Mouse (Mus musculus) C2C12 (cell line): ENCODE measurements at regions not wholly inside any gene's neighbourhood (a gene's known extent, or its start where the extent isn't known, plus 50 kb on each side); places are given as distances from the start of the nearest gene placed in this dataset.

ENCODE experiments used
- CEBPB ChIP-seq: IDR thresholded peaks from one replicate; pipeline ENCODE4 v1.6.1; 2011; ENCODE audit warnings: low read depth, mild to moderate bottlenecking, control low read depth, moderate library complexity
- CTCF ChIP-seq: IDR thresholded peaks from one replicate; pipeline ENCODE4 v1.5.1; 2011; ENCODE audit not compliant: control insufficient read depth, insufficient read depth, insufficient read length
- FOSL1 ChIP-seq: IDR thresholded peaks from one replicate; pipeline ENCODE4 v1.8.0; 2011; ENCODE audit warnings: mild to moderate bottlenecking, low read length; ENCODE audit not compliant: poor library complexity, insufficient read depth, severe bottlenecking
- MYOD1 ChIP-seq: IDR thresholded peaks from one replicate; pipeline ENCODE4 v1.6.1; 2011; ENCODE audit warnings: low read depth; ENCODE audit not compliant: control insufficient read depth, insufficient read length
- MYOG ChIP-seq: IDR thresholded peaks from one replicate; pipeline ENCODE4 v1.6.1; 2011; ENCODE audit not compliant: control insufficient read depth, insufficient read length; ENCODE audit errors: extremely low read depth
- USF1 ChIP-seq: IDR thresholded peaks from one replicate; pipeline ENCODE4 v1.6.1; 2011; ENCODE audit warnings: low read depth, mild to moderate bottlenecking, control low read depth, moderate library complexity

- TF ChIP-seq CTCF (no peak), MYOD1 (no peak), USF1 (no peak), CEBPB (no peak), FOSL1 (no peak), MYOG (no peak)
These were observed 1139.5 kb upstream of the Pcdh20 start for GRCm38 (mm10) chr14:89610670-89611069.
